In genomic region chr7:50899541-50900088, GRCm38 (mm10) we compare ENCODE assay signal across 16 mouse cellular contexts.
DNase-seq lines count a peak whose midpoint lies in the region; ATAC-seq lines count a peak whose summit lies in the region.
"Had no signal": no experiment of that assay in that cellular context is flagged by ENCODE, and none has a peak within 500 bp of the region (broad histone marks: within the 10 kb centered on the region; RNA-seq: fewer than 3 reads in every experiment).

No protein-coding gene starts in this region.

- no peaks in the 10 kb centered on the region for H3K36me3 ChIP-seq in forebrain, embryonic 14.5 days (ENCODE audit: control insufficient read depth, insufficient read depth, low read length)
- no peaks in the 10 kb centered on the region for H3K36me3 ChIP-seq in forebrain, embryonic 13.5 days (ENCODE audit: poor library complexity, severe bottlenecking)
- no peaks in the 10 kb centered on the region for H3K36me3 ChIP-seq in embryonic facial prominence, embryonic 11.5 days (replicated peaks; ENCODE audit: control insufficient read depth, insufficient read depth, low read depth, low read length)
- H3K36me3 ChIP-seq: forebrain, embryonic 10.5 days; heart, embryonic 15.5 days had no signal

- intact Hi-C loops in left cerebral cortex, postnatal 4 days (cut with DNase I): no loop called here
- intact Hi-C loops in left cerebral cortex, postnatal 25 days (cut with DNase I): no loop called here

- H3K4me2 ChIP-seq in forebrain, embryonic 14.5 days (ENCODE audit: low read length): no peak overlapping the region
- H3K4me2 ChIP-seq in forebrain, embryonic 13.5 days: no peak overlapping the region
- no peak overlapping the region for H3K4me2 ChIP-seq in embryonic facial prominence, embryonic 11.5 days (ENCODE audit: low read depth, low read length)
- H3K4me2 ChIP-seq: heart, embryonic 15.5 days had no signal

- DNase-seq in forebrain, embryonic 14.5 days (ENCODE audit: low spot score): peak; percentile 14
- peak; percentile 33 for DNase-seq in left cerebral cortex, postnatal 4 days
- no peak for DNase-seq in left cerebral cortex, postnatal 25 days (ENCODE audit: low spot score in 2 of 2)
- peak; percentile 52 for DNase-seq in embryonic facial prominence, embryonic 11.5 days (ENCODE audit: low spot score)
- peak; percentile 13 for DNase-seq in lung, postnatal 25 days (ENCODE audit: low spot score)
- DNase-seq in gastrocnemius, postnatal 4 days (ENCODE audit: low spot score in 2 of 2): no peak
- no peak for DNase-seq in cerebellum, postnatal 36 days
- DNase-seq: cerebellum, postnatal 25 days; gastrocnemius, postnatal 14 days; kidney, adult 11 months; retina, postnatal 1 day; thymus, postnatal 14 days had no signal

- no peak overlapping the region for H3K4me3 ChIP-seq in forebrain, embryonic 14.5 days (ENCODE audit: low read depth, low read length)
- H3K4me3 ChIP-seq in forebrain, embryonic 13.5 days: no peak overlapping the region
- no peak overlapping the region for H3K4me3 ChIP-seq in embryonic facial prominence, embryonic 11.5 days (ENCODE audit: low read depth, low read length)
- H3K4me3 ChIP-seq: forebrain, embryonic 10.5 days; heart, embryonic 15.5 days had no signal

- no peaks in the 10 kb centered on the region for H3K27me3 ChIP-seq in forebrain, embryonic 14.5 days (replicated peaks; ENCODE audit: control insufficient read depth, insufficient read depth, low read length)
- H3K27me3 ChIP-seq in forebrain, embryonic 13.5 days: no peaks in the 10 kb centered on the region
- no peaks in the 10 kb centered on the region for H3K27me3 ChIP-seq in embryonic facial prominence, embryonic 11.5 days (ENCODE audit: control insufficient read depth, insufficient read depth, low read length)
- H3K27me3 ChIP-seq: heart, embryonic 15.5 days had no signal

- H3K9ac ChIP-seq in forebrain, embryonic 14.5 days (ENCODE audit: low read length): no peak overlapping the region
- no peak overlapping the region for H3K9ac ChIP-seq in forebrain, embryonic 13.5 days
- no peak overlapping the region for H3K9ac ChIP-seq in embryonic facial prominence, embryonic 11.5 days (replicated peaks; ENCODE audit: low read length)
- H3K9ac ChIP-seq: heart, embryonic 15.5 days had no signal

- no peak overlapping the region for H3K27ac ChIP-seq in forebrain, embryonic 14.5 days (ENCODE audit: low read depth, low read length)
- H3K27ac ChIP-seq in forebrain, embryonic 13.5 days: no peak overlapping the region
- no peak overlapping the region for H3K27ac ChIP-seq in embryonic facial prominence, embryonic 11.5 days (replicated peaks; ENCODE audit: low read depth, low read length)
- H3K27ac ChIP-seq: forebrain, embryonic 10.5 days; heart, embryonic 15.5 days; macrophage had no signal

- no peaks in the 10 kb centered on the region for H3K9me3 ChIP-seq in forebrain, embryonic 14.5 days (replicated peaks; ENCODE audit: control insufficient read depth, low read length)
- H3K9me3 ChIP-seq in forebrain, embryonic 13.5 days (replicated peaks): no peaks in the 10 kb centered on the region
- H3K9me3 ChIP-seq in embryonic facial prominence, embryonic 11.5 days (replicated peaks; ENCODE audit: control insufficient read depth, low read length): no peaks in the 10 kb centered on the region
- H3K9me3 ChIP-seq: forebrain, embryonic 10.5 days; heart, embryonic 15.5 days had no signal

- no peaks in the 10 kb centered on the region for H3K4me1 ChIP-seq in forebrain, embryonic 14.5 days (ENCODE audit: control insufficient read depth, insufficient read depth, low read length)
- no peaks in the 10 kb centered on the region for H3K4me1 ChIP-seq in forebrain, embryonic 13.5 days
- H3K4me1 ChIP-seq in embryonic facial prominence, embryonic 11.5 days (ENCODE audit: control insufficient read depth, insufficient read depth, low read length): no peaks in the 10 kb centered on the region
- H3K4me1 ChIP-seq: heart, embryonic 15.5 days had no signal

- peak; percentile 37; the same call in 1 of the 2 replicates for ATAC-seq in forebrain, embryonic 14.5 days
- ATAC-seq in forebrain, embryonic 13.5 days: no peak
- ATAC-seq in embryonic facial prominence, embryonic 11.5 days (replicated peaks; ENCODE audit: insufficient number of reproducible peaks, low FRiP score, low TSS enrichment, low read depth): no peak

- WGBS in forebrain, embryonic 14.5 days: 66% methylated on average over 6 of the region's 6 CpGs
- 60% methylated on average over 6 of the region's 6 CpGs for WGBS in forebrain, embryonic 13.5 days
- 39% methylated on average over 6 of the region's 6 CpGs for WGBS in embryonic facial prominence, embryonic 11.5 days

Comparison
In these comparisons a context has a peak if more than half of its experiments do, and no peak if none do; other contexts are left out.
1. DNase-seq: peak in forebrain, embryonic 14.5 days (single experiment), left cerebral cortex, postnatal 4 days (single experiment), embryonic facial prominence, embryonic 11.5 days (single experiment) and lung, postnatal 25 days (single experiment); none in left cerebral cortex, postnatal 25 days (0 of 2), gastrocnemius, postnatal 4 days (0 of 2) and cerebellum, postnatal 36 days (0 of 2).